In the genomic region with DNA sequence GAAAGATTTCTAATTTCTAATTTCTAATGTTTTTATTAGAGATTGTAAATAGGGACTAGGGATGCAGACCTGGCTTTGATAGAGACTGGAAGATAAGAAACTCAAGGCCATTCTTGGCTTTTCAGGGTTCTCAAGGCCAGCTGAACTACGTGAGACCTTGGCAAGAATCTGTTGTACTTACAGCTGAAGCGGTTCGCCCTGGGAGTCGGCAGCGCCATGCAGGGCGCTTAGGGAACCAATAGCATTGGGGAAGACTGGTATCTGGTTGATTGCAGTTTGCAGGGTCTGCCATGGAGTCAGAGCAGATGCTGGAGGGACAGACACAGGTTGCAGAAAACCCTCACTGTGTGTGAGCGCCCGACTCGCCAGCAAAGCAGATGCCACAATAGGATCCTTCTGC, we compare ENCODE assay signal across 27 mouse cellular contexts.
"Had no signal": no experiment of that assay in that cellular context is flagged by ENCODE, and none has a peak within 500 bp of the region (broad histone marks: within the 10 kb centered on the region; RNA-seq: fewer than 3 reads in every experiment).

No protein-coding gene starts in this region.

- H3K9ac ChIP-seq: heart, embryonic 12.5 days; hindbrain, embryonic 12.5 days; hindbrain, embryonic 14.5 days; intestine, embryonic 15.5 days; limb, embryonic 12.5 days; liver, embryonic 13.5 days had no signal

- H3K27me3 ChIP-seq: heart, embryonic 12.5 days; hindbrain, embryonic 12.5 days; intestine, embryonic 15.5 days; limb, embryonic 12.5 days; liver, embryonic 13.5 days had no signal

- H3K4me2 ChIP-seq: heart, embryonic 12.5 days; hindbrain, embryonic 12.5 days; hindbrain, embryonic 14.5 days; intestine, embryonic 15.5 days; limb, embryonic 12.5 days; liver, embryonic 11.5 days; liver, embryonic 13.5 days had no signal

- H3K9me3 ChIP-seq: heart, embryonic 10.5 days; heart, embryonic 12.5 days; hindbrain, embryonic 10.5 days; hindbrain, embryonic 12.5 days; intestine, embryonic 15.5 days; limb, embryonic 10.5 days; limb, embryonic 12.5 days; liver, embryonic 13.5 days had no signal

- H3K36me3 ChIP-seq: heart, embryonic 10.5 days; heart, embryonic 12.5 days; hindbrain, embryonic 10.5 days; hindbrain, embryonic 12.5 days; intestine, embryonic 15.5 days; limb, embryonic 10.5 days; limb, embryonic 12.5 days; liver, embryonic 13.5 days had no signal

- DNase-seq: gastrocnemius, adult 2 months; gastrocnemius, postnatal 10 days; gastrocnemius, postnatal 25 days; heart, adult 18-20 months; heart, postnatal 10 days; heart, postnatal 4 days; kidney, adult 18-20 months; kidney, adult 8-10 months; kidney, postnatal 10 days; kidney, postnatal 25 days; kidney, postnatal 4 days; liver; liver, embryonic 13.5 days had no signal

- ATAC-seq: hindbrain, embryonic 16.5 days; inflammation-experienced regulatory T-cells, adult 6 months; intestine, embryonic 15.5 days; intestine, postnatal 0 days had no signal

- H3K4me3 ChIP-seq: gastrocnemius, adult 2 months; heart, embryonic 10.5 days; heart, embryonic 12.5 days; hindbrain, embryonic 10.5 days; hindbrain, embryonic 12.5 days; intestine, embryonic 15.5 days; layer of hippocampus, adult 2 months; left cerebral cortex, adult 2 months; limb, embryonic 10.5 days; limb, embryonic 12.5 days; liver, embryonic 13.5 days had no signal

- H3K27ac ChIP-seq: gastrocnemius, adult 2 months; heart, embryonic 10.5 days; hindbrain, embryonic 10.5 days; hindbrain, embryonic 12.5 days; hindbrain, embryonic 14.5 days; intestine, embryonic 15.5 days; layer of hippocampus, adult 2 months; left cerebral cortex, adult 2 months; limb, embryonic 10.5 days; limb, embryonic 12.5 days had no signal
